8 mouse cellular contexts compared by ENCODE assay signal in the genomic region with DNA sequence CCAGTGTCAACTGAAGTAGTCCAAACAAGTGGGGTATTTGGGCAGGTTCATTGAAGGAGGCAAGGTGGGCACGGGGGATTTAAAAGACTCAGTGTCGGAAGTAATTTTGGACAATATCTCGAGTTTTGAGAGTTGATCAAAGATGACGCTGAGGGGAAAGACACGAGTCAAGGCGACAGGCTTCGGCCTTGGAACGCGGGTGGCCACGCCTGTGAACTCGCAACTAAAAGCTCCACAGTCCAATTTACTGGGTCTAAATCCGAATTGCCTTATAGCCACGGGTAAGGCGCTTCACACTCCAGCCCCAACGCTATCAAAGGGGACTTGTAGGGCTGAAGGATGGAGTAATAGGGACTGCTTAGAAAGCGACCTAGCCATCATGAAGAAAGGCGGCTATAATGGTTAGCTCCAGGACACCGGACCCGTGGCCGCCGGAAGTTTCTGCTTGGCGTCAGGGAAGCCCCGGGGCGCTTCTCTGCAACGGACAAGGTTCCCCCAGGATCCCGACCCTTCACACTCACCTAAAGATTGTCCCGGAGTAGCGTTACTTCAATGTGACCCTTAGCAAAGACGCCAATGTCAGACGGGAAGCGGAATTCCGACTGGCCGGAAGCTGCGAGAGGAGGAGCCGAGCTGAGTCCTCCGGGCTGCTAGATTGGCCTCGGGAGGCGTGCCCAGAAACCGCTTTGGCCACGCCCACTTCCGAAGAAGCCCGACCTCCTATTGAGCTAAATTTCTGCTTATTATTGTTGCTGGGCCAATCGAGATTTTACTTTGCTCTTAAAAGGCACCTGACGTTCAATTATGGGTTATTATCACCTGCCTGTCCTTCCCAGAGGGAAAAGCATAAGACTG. TPM values are rescaled to one million over a fixed set of nuclear protein-coding genes. Genes with fewer than 3 reads are reported as not detected.
DNase-seq lines count a peak whose midpoint lies in the region; ATAC-seq lines count a peak whose summit lies in the region.

Gene Cox6b1 (minus strand): TSS at position 622 of the 855 bp plus-strand sequence.

- H3K9me3 ChIP-seq in hindbrain, embryonic 13.5 days = no peaks in the 10 kb centered on the region

- H3K4me2 ChIP-seq in hindbrain, embryonic 13.5 days = peak within 1 kb of the TSS; percentile 86

- H3K27ac ChIP-seq in hindbrain, embryonic 13.5 days = peak within 1 kb of the TSS; percentile 69

- H3K36me3 ChIP-seq in hindbrain, embryonic 13.5 days = peaks cover 33% of the 10 kb centered on the region

- peak; percentile 93 for ATAC-seq in hindbrain, embryonic 13.5 days (ENCODE audit: low FRiP score)

- peaks cover 14% of the 10 kb centered on the region for H3K4me1 ChIP-seq in hindbrain, embryonic 13.5 days (replicated peaks)

- 2% methylated on average over 44 of the region's 44 CpGs for WGBS in hindbrain, embryonic 13.5 days

- peaks cover 25% of the 10 kb centered on the region for H3K27me3 ChIP-seq in hindbrain, embryonic 13.5 days

- peak within 1 kb of the TSS; percentile 85 for H3K4me3 ChIP-seq in hindbrain, embryonic 13.5 days

- peak within 1 kb of the TSS; percentile 85 for H3K9ac ChIP-seq in hindbrain, embryonic 13.5 days

- DNase-seq in R1 (ENCODE audit: low read depth, low spot score) = peak; percentile 91
- peak; percentile 89 to 91 for DNase-seq in cerebellum, postnatal 14 days
- peak; percentile 77 for DNase-seq in frontal cortex, postnatal 14 days (ENCODE audit: low spot score in 2 of 2)
- DNase-seq in layer of hippocampus, postnatal 36 days = peak; percentile 83
- DNase-seq in lung, postnatal 36 days = peak; percentile 91
- DNase-seq in retina, postnatal 1 day = peak; percentile 94
- DNase-seq in urinary bladder, postnatal 14 days (ENCODE audit: low spot score) = peak; percentile 88

RNA-seq across cellular contexts. Expression of gene Cox6b1, which starts in this region (rescaled TPM):
- polyA plus RNA-seq in hindbrain, embryonic 13.5 days (2015; fragmentation: Nextera tagmentation; extraction: Ambion mirVana) = 1,107 TPM in 2 replicates
- 100 to 1,000 TPM; 609 to 715 TPM for total RNA-seq in layer of hippocampus, postnatal 36 days (2021)

Comparison
In these comparisons a context has a peak if more than half of its experiments do, and no peak if none do; other contexts are left out.
1. Peak in every context shown above with its lines: DNase-seq, ATAC-seq, H3K4me3 ChIP-seq and H3K27ac ChIP-seq.